Comparison of ENCODE assay signal across 9 mouse cellular contexts in the genomic region with DNA sequence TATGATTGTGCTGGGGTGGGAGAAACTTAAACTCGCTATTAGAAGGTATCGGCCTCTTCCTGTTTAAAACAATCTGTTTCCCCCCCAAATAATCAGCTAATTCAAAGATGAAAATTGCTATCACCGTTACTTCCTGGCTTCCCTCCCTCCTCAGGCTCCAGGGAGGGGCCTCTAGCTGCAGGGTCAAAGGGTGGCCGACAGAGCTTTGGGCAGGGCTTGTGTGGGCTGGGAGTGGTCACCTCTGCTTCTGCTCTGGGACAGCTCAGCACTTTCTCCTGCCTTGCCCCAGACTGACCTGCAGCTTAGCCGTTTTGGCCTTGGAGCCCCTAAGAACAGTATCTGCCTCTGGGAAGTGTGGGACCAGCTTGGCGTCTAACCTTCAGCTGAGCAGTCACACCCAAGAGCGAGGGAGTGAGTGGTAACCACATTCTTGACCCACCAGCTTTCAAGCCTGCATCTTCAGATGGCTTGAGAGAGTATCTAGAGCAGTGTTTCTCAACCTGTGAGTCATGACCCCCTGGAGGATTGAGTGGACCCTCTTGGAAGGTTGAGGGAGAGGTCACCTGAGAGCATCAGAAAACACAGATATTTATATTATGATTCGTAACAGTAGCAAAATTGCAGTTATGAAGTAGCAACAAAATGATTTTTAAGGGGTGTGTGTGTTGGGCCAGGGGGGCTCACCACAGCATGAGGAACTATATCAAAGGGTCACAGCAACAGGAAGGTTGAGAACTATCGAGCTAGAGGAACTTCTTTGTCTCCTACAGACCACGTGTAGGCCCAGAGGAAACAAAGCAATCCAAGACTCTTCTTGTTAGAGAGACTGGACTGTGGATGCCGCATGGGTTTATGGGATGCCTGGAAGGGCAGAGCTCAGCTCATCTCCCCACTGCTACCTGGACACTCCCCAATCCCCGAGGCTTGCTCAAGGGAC. TPM values are rescaled to one million over a fixed set of nuclear protein-coding genes. Genes with fewer than 3 reads are reported as not detected.
DNase-seq lines count a peak whose midpoint lies in the region; ATAC-seq and TF ChIP-seq lines count a peak whose summit lies in the region.
"Had no signal": no experiment of that assay in that cellular context is flagged by ENCODE, and none has a peak within 500 bp of the region (broad histone marks: within the 10 kb centered on the region; RNA-seq: fewer than 3 reads in every experiment).

No protein-coding gene starts in this region.

- no peak overlapping the region for H3K9ac ChIP-seq in heart, embryonic 13.5 days
- H3K9ac ChIP-seq in forebrain, embryonic 14.5 days (ENCODE audit: low read length): no peak overlapping the region
- H3K9ac ChIP-seq in midbrain, postnatal 0 days (replicated peaks; ENCODE audit: low read length, poor library complexity, severe bottlenecking): no peak overlapping the region
- H3K9ac ChIP-seq: hindbrain, embryonic 15.5 days had no signal

- no peaks in the 10 kb centered on the region for H3K36me3 ChIP-seq in heart, embryonic 13.5 days
- H3K36me3 ChIP-seq in splenic B cell, adult 2 months (ENCODE audit: control insufficient read depth, insufficient read depth, low read length, poor library complexity, severe bottlenecking): no peaks in the 10 kb centered on the region
- no peaks in the 10 kb centered on the region for H3K36me3 ChIP-seq in forebrain, embryonic 14.5 days (ENCODE audit: control insufficient read depth, insufficient read depth, low read length)
- H3K36me3 ChIP-seq in midbrain, postnatal 0 days (ENCODE audit: insufficient read depth, low read length): no peaks in the 10 kb centered on the region
- H3K36me3 ChIP-seq: hindbrain, embryonic 15.5 days had no signal

- no peak for TF ChIP-seq CTCF in lung, adult 2 months (IDR thresholded peaks at IDR 0.05; ENCODE audit: insufficient read depth, low read length)
- no peak for TF ChIP-seq CTCF in midbrain, postnatal 0 days (IDR thresholded peaks at IDR 0.05)

- H3K9me3 ChIP-seq in heart, embryonic 13.5 days: no peaks in the 10 kb centered on the region
- no peaks in the 10 kb centered on the region for H3K9me3 ChIP-seq in forebrain, embryonic 14.5 days (replicated peaks; ENCODE audit: control insufficient read depth, low read length)
- H3K9me3 ChIP-seq in midbrain, postnatal 0 days (ENCODE audit: low read length): no peaks in the 10 kb centered on the region
- H3K9me3 ChIP-seq: hindbrain, embryonic 15.5 days had no signal

- H3K27me3 ChIP-seq in heart, embryonic 13.5 days (replicated peaks): no peaks in the 10 kb centered on the region
- no peaks in the 10 kb centered on the region for H3K27me3 ChIP-seq in splenic B cell, adult 2 months (ENCODE audit: control insufficient read depth, insufficient read depth, low read length, poor library complexity, severe bottlenecking)
- H3K27me3 ChIP-seq in forebrain, embryonic 14.5 days (replicated peaks; ENCODE audit: control insufficient read depth, insufficient read depth, low read length): no peaks in the 10 kb centered on the region
- no peaks in the 10 kb centered on the region for H3K27me3 ChIP-seq in midbrain, postnatal 0 days (ENCODE audit: insufficient read depth, low read length)
- H3K27me3 ChIP-seq: hindbrain, embryonic 15.5 days had no signal

- ATAC-seq in heart, embryonic 13.5 days (ENCODE audit: extremely low read depth, insufficient number of reproducible peaks, low FRiP score, low TSS enrichment): no peak
- ATAC-seq in forebrain, embryonic 14.5 days: no peak
- ATAC-seq in midbrain, postnatal 0 days (ENCODE audit: low FRiP score): no peak

- peak; percentile 63 to 64 for DNase-seq in lung, adult 18-20 months
- no peak for DNase-seq in lung, adult 2 months
- peak; percentile 49 for DNase-seq in liver
- DNase-seq in splenic B cell, adult 2 months (ENCODE audit: low read depth, low spot score): peak; percentile 11
- DNase-seq in forebrain, embryonic 14.5 days (ENCODE audit: low spot score): no peak
- no peak for DNase-seq in B cell, adult 2 months
- DNase-seq in midbrain, postnatal 0 days (ENCODE audit: low spot score): no peak

- no peak for TF ChIP-seq POLR2A in lung, adult 2 months (IDR thresholded peaks at IDR 0.05; ENCODE audit: borderline replicate concordance, extremely low read depth, low read depth, low read length)

- no peak overlapping the region for H3K4me3 ChIP-seq in lung, adult 2 months (replicated peaks; ENCODE audit: extremely low read depth, low read depth, low read length)
- no peak overlapping the region for H3K4me3 ChIP-seq in heart, embryonic 13.5 days
- no peak overlapping the region for H3K4me3 ChIP-seq in forebrain, embryonic 14.5 days (ENCODE audit: low read depth, low read length)
- H3K4me3 ChIP-seq in midbrain, postnatal 0 days (ENCODE audit: low read depth, low read length): no peak overlapping the region
- H3K4me3 ChIP-seq: hindbrain, embryonic 15.5 days had no signal

- peaks cover 3% of the 10 kb centered on the region; the same call in 1 of the 2 replicates for H3K4me1 ChIP-seq in lung, adult 2 months (ENCODE audit: control insufficient read depth, insufficient read depth, low read length)
- H3K4me1 ChIP-seq in heart, embryonic 13.5 days: peaks cover 22% of the 10 kb centered on the region
- no peaks in the 10 kb centered on the region for H3K4me1 ChIP-seq in forebrain, embryonic 14.5 days (ENCODE audit: control insufficient read depth, insufficient read depth, low read length)
- no peaks in the 10 kb centered on the region for H3K4me1 ChIP-seq in midbrain, postnatal 0 days (ENCODE audit: insufficient read depth, low read length)
- H3K4me1 ChIP-seq: hindbrain, embryonic 15.5 days had no signal

- H3K27ac ChIP-seq in heart, embryonic 13.5 days (replicated peaks): peak overlapping the region; percentile 76
- H3K27ac ChIP-seq in forebrain, embryonic 14.5 days (ENCODE audit: low read depth, low read length): no peak overlapping the region
- H3K27ac ChIP-seq in midbrain, postnatal 0 days (ENCODE audit: low read depth, low read length): no peak overlapping the region
- H3K27ac ChIP-seq: hindbrain, embryonic 15.5 days had no signal

- 41% methylated on average over 12 of the region's 12 CpGs for WGBS in lung, adult 2 months
- WGBS in heart, embryonic 13.5 days: 51% methylated on average over 12 of the region's 12 CpGs
- WGBS in forebrain, embryonic 14.5 days: 85% methylated on average over 12 of the region's 12 CpGs
- 75% methylated on average over 12 of the region's 12 CpGs for WGBS in midbrain, postnatal 0 days

- no peak overlapping the region for H3K4me2 ChIP-seq in heart, embryonic 13.5 days
- no peak overlapping the region for H3K4me2 ChIP-seq in forebrain, embryonic 14.5 days (ENCODE audit: low read length)
- H3K4me2 ChIP-seq in midbrain, postnatal 0 days (ENCODE audit: low read depth, low read length, poor library complexity, severe bottlenecking): no peak overlapping the region
- H3K4me2 ChIP-seq: hindbrain, embryonic 15.5 days had no signal

RNA-seq across cellular contexts. Expression of gene Elk3, which starts 15.1 kb away (rescaled TPM):
- polyA plus RNA-seq in lung, adult 2 months (2012; rRNA removed): 76.0 and 99.4 TPM in 2 replicates
- polyA plus RNA-seq in heart, embryonic 13.5 days (2015; fragmentation: Nextera tagmentation; extraction: Ambion mirVana): 34.5 and 38.3 TPM in 2 replicates
- 7.0 and 11.0 TPM in 2 replicates for polyA plus RNA-seq in forebrain, embryonic 14.5 days (2014; fragmentation: Nextera tagmentation; extraction: Ambion mirVana)
- 6.9 and 8.1 TPM in 2 replicates for total RNA-seq in midbrain, postnatal 0 days (2014; rRNA removed)
- polyA plus RNA-seq in midbrain, postnatal 0 days (2015; fragmentation: Nextera tagmentation; extraction: Ambion mirVana): 6.2 and 6.9 TPM in 2 replicates

Comparison
In these comparisons a context has a peak if more than half of its experiments do, and no peak if none do; other contexts are left out.
1. DNase-seq: peak in lung, adult 18-20 months (2 of 2), liver (single experiment) and splenic B cell, adult 2 months (single experiment); none in lung, adult 2 months (single experiment), forebrain, embryonic 14.5 days (single experiment), B cell, adult 2 months (0 of 2) and midbrain, postnatal 0 days (single experiment).